Mouse (Mus musculus): ENCODE data around the gene Pithd1.

DNA sequence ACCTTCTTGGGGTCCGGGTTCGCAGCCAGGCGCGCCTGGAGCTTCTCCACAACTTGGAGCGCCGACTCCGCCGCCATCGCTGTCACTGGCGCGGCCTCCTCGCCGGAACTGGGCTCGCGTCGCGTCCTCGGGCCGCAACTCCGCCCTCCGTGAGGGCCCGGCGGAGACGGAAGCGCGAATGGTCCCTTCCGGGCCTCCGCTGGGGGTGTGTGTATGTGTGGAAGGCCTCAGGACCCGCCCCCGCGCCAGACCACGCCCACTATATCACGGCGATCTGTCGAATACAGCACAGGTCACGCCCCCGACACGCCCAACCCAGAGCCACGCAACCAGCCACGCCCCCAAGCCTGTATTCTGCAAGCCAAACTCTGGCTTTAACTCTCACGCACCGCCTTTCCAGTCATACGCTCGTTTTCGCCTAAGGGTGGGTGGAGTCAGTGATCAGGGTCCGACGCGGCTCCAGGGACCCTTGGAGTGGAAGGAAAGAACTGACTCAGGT, 34.5 kb upstream of the Pithd1 start, which contains the start of gene Eloa:
- TF ChIP-seq MAFK (IDR thresholded peaks at IDR 0.05; ENCODE audit: insufficient read depth, low read depth, low read length) (no peak), ZNF384 (IDR thresholded peaks at IDR 0.05; ENCODE audit: low read depth, low read length) (no peak)

Measured in ES-E14 (cell line).